Mouse (Mus musculus) thymus, adult 2 months (tissue): ENCODE results near the gene Fbln1.

Source experiments
- CTCF ChIP-seq: fragments of 200-500 bp; IDR thresholded peaks from 2 replicates; pipeline ENCODE4 v1.5.1; 2012; ENCODE audit warnings: mild to moderate bottlenecking, control low read depth, low read length, moderate library complexity, borderline replicate concordance; ENCODE audit not compliant: control insufficient read depth, poor library complexity, insufficient read depth; ENCODE audit errors: extremely low read depth
- POLR2A ChIP-seq: fragments of 200-500 bp; IDR thresholded peaks from 2 replicates; pipeline ENCODE4 v1.6.1; 2012; ENCODE audit warnings: mild to moderate bottlenecking, low read length, control low read depth, moderate library complexity; ENCODE audit not compliant: control insufficient read depth, poor library complexity, insufficient read depth; ENCODE audit errors: extremely low read depth

DNA sequence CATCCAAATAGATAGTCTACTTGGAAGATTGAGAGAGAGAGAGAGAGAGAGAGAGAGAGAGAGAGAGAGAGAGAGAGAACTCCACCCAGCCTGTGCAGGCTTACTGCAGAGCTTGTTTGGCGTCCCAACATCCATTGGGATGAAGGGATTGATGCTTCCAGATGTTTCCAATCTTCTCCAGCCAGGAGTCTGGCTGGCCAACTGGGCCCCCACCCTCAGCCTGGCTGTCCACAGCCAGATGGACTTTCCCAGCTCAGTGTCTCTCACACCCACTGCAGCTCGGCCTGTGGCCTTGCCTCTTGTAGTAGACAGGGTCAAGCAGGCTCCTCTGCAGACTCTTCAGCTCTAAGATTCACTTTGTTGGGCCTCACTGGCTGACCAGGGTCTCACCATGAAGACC is 33.7 kb upstream of the Fbln1 start:
- TF ChIP-seq POLR2A (no peak), CTCF (no peak)
